Mouse (Mus musculus) olfactory bulb, adult 2 months (tissue): ENCODE measurements around the gene Olfr1246.

Source experiments
- CTCF ChIP-seq: fragments of 200-500 bp; IDR thresholded peaks from 2 replicates; pipeline ENCODE4 v1.5.1; 2012; ENCODE audit warnings: low read depth, mild to moderate bottlenecking, low read length, moderate library complexity; ENCODE audit not compliant: insufficient read depth
- POLR2A ChIP-seq: fragments of 200-500 bp; IDR thresholded peaks from 2 replicates; pipeline ENCODE4 v1.6.1; 2012; ENCODE audit warnings: mild to moderate bottlenecking, low read depth, low read length, moderate library complexity; ENCODE audit not compliant: insufficient read depth

- TF ChIP-seq POLR2A (no peak), CTCF (no peak)
These were observed 14.6 kb downstream of the Olfr1246 start, which contains the start of gene Olfr1245 for GRCm38 (mm10) chr2:89578347-89578746.
